Mouse (Mus musculus) lung, embryonic 14.5 days (tissue): ENCODE data around the gene Ift52. TPM values are rescaled to one million over a fixed set of nuclear protein-coding genes. Genes with fewer than 3 reads are reported as not detected.

Experiments
- ATAC-seq: fragments of 200-750 bp; cut with Nextera tagmentation; 2 replicates; pipeline ENCODE4 v1.8.0; 2017; ENCODE audit warnings: mild to moderate bottlenecking, moderate TSS enrichment, moderate library complexity; ENCODE audit not compliant: insufficient read depth
- DNase-seq: peaks from one replicate; pipeline ENCODE4 v3.0.0-alpha.2; 2015
- H3K27ac ChIP-seq: fragments of 300-500 bp; sonication (generic); 2 replicates; pipeline ENCODE4 v1.5.1; 2014; ENCODE audit warnings: low read depth, mild to moderate bottlenecking, moderate library complexity
- H3K27me3 ChIP-seq: fragments of 300-500 bp; sonication (generic); 2 replicates; pipeline ENCODE4 v1.6.1; 2014; ENCODE audit warnings: low read length, control low read depth; ENCODE audit not compliant: insufficient read depth
- H3K36me3 ChIP-seq: fragments of 300-500 bp; sonication (generic); 2 replicates; pipeline ENCODE4 v1.6.1; 2014; ENCODE audit warnings: control low read depth; ENCODE audit not compliant: insufficient read depth
- H3K4me1 ChIP-seq: fragments of 300-500 bp; sonication (generic); 2 replicates; pipeline ENCODE4 v1.6.1; 2014; ENCODE audit warnings: antibody characterized with exemption, control low read depth; ENCODE audit not compliant: insufficient read depth
- H3K4me2 ChIP-seq: fragments of 300-500 bp; sonication (generic); 2 replicates; pipeline ENCODE4 v1.6.1; 2014; ENCODE audit warnings: mild to moderate bottlenecking
- H3K4me3 ChIP-seq: fragments of 300-500 bp; sonication (generic); 2 replicates; pipeline ENCODE4 v1.5.1; 2014; ENCODE audit warnings: low read depth, low read length
- H3K9ac ChIP-seq: fragments of 300-500 bp; sonication (generic); 2 replicates; pipeline ENCODE4 v1.6.1; 2014
- H3K9me3 ChIP-seq: fragments of 300-500 bp; sonication (generic); 2 replicates; pipeline ENCODE4 v1.6.1; 2016; ENCODE audit warnings: low read depth, low read length, control low read depth
- CTCF ChIP-seq: IDR thresholded peaks from 2 replicates; pipeline ENCODE4 v1.5.1; 2016; ENCODE audit warnings: antibody characterized with exemption, low read depth
- WGBS: fragments of 180-500 bp; shearing (Covaris S2); extraction: QIAGEN DNeasy Blood & Tissue Kit; methylation state at CpG from one replicate; pipeline ENCODE4 v1.1.7; 2014; 5-methylcytosine and 5-hydroxymethylcytosine counted together
- polyA plus RNA-seq: library from polyadenylated mRNA; unstranded; fragments of >200 nt; fragmentation: Nextera tagmentation; extraction: Ambion mirVana; gene quantifications from 2 replicates; pipeline ENCODE4 v1.2.1, GENCODE M21; 2014

Gene Ift52
- polyA plus RNA-seq, 1 experiment from 2014 or later, result 49.0 TPM

- H3K9ac ChIP-seq, result no peak overlapping the region
- WGBS, result 30% methylated on average over 6 of the region's 6 CpGs
- H3K27me3 ChIP-seq, result no peaks in the 10 kb centered on the region
- DNase-seq, result no peak
- no peaks in the 10 kb centered on the region for H3K9me3 ChIP-seq
- no peaks in the 10 kb centered on the region for H3K4me1 ChIP-seq
- TF ChIP-seq CTCF, result no peak
- no peak overlapping the region for H3K4me3 ChIP-seq
- no peaks in the 10 kb centered on the region for H3K36me3 ChIP-seq
- no peak overlapping the region for H3K4me2 ChIP-seq
- peak; percentile 47; the same call in 1 of the 2 replicates for ATAC-seq
- no peak overlapping the region for H3K27ac ChIP-seq
These were observed 25.6 kb upstream of the Ift52 start for GRCm38 (mm10) chr2:162991394-162992083.

DNA sequence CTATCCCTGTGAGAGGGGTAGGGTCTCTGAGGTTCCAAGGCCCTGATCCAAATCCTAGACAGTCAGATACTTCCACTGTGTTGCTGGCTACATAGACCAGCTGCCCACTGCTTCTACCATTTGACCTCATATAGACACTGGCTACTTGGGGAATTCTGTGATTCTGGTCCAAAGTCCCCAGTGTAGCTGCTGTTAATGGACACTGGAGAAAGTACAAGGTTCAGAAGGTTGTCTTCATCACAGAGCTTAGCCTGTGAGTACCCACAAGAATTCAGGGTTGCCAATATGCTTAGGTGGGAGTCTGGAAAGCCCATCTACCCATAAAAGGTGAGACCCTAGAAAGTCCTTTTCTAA, 25.1 kb upstream of the Ift52 start:
- H3K36me3 ChIP-seq, result no peaks in the 10 kb centered on the region
- H3K9ac ChIP-seq, result no peak overlapping the region
- no peak overlapping the region for H3K4me2 ChIP-seq
- no peaks in the 10 kb centered on the region for H3K27me3 ChIP-seq
- TF ChIP-seq CTCF, result no peak
- ATAC-seq, result no peak
- H3K4me1 ChIP-seq, result no peaks in the 10 kb centered on the region
- H3K27ac ChIP-seq, result no peak overlapping the region
- DNase-seq, result no peak
- no peak overlapping the region for H3K4me3 ChIP-seq
- H3K9me3 ChIP-seq, result no peaks in the 10 kb centered on the region

GRCm38 (mm10) chr2:162993881-162994616, 23.1 kb upstream of the Ift52 start:
- no peak overlapping the region for H3K9ac ChIP-seq
- H3K4me1 ChIP-seq, result no peaks in the 10 kb centered on the region
- no peaks in the 10 kb centered on the region for H3K9me3 ChIP-seq
- no peaks in the 10 kb centered on the region for H3K27me3 ChIP-seq
- ATAC-seq, result no peak
- no peak for TF ChIP-seq CTCF
- no peak overlapping the region for H3K27ac ChIP-seq
- WGBS, result 69% methylated on average over 9 of the region's 9 CpGs
- H3K4me2 ChIP-seq, result no peak overlapping the region
- no peak overlapping the region for H3K4me3 ChIP-seq
- no peaks in the 10 kb centered on the region for H3K36me3 ChIP-seq
- no peak for DNase-seq

GRCm38 (mm10) chr2:162998528-162999230, 18.5 kb upstream of the Ift52 start:
- ATAC-seq (peak; percentile 76), DNase-seq (peak; percentile 88)
- peak; percentile 90 for TF ChIP-seq CTCF
- Histone ChIP-seq H3K4me1 (no peaks in the 10 kb centered on the region), H3K4me3 (0 out of 2 replicates have a peak overlapping the region, but pooled peaks have one; percentile 4), H3K9me3 (no peaks in the 10 kb centered on the region), H3K36me3 (no peaks in the 10 kb centered on the region), H3K27me3 (no peaks in the 10 kb centered on the region), H3K9ac (no peak overlapping the region), H3K4me2 (peak overlapping the region; percentile 46), H3K27ac (no peak overlapping the region)
- 24% methylated on average over 18 of the region's 18 CpGs for WGBS

DNA sequence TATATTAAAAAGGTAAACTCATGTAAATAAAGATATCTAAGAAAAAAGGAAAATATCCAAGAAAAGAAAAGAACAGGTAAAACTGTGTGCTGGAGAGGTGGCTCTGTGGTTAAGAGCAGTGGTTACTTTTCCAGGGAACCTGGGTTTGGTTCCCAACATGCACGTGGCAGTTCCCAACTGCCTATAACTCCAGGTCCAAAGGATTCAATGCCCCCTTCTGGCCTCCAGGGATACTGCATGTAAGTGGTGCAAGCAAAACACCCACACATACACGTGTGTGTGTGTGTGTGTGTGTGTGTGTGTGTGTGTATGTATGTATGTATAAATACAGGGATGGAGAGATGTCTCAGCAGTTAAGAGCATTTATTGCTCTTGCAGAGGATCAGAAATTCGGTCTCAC, 17.4 kb upstream of the Ift52 start:
- no peaks in the 10 kb centered on the region for H3K27me3 ChIP-seq
- no peak for ATAC-seq
- no peaks in the 10 kb centered on the region for H3K36me3 ChIP-seq
- no peak overlapping the region for H3K27ac ChIP-seq
- DNase-seq, result peak; percentile 69
- no peaks in the 10 kb centered on the region for H3K4me1 ChIP-seq
- no peak overlapping the region for H3K4me3 ChIP-seq
- H3K4me2 ChIP-seq, result no peak overlapping the region
- no peaks in the 10 kb centered on the region for H3K9me3 ChIP-seq
- peak; percentile 77 for TF ChIP-seq CTCF
- H3K9ac ChIP-seq, result no peak overlapping the region
- WGBS, result 29% methylated on average over 3 of the region's 3 CpGs

GRCm38 (mm10) chr2:163001071-163001470, 16.1 kb upstream of the Ift52 start:
- no peak overlapping the region for H3K27ac ChIP-seq
- DNase-seq (no peak), ATAC-seq (no peak)
- no peak overlapping the region for H3K4me2 ChIP-seq
- no peaks in the 10 kb centered on the region for H3K36me3 ChIP-seq
- H3K9ac ChIP-seq, result no peak overlapping the region
- no peak overlapping the region for H3K4me3 ChIP-seq
- WGBS, result 94% methylated on average over 1 of the region's 1 CpGs
- H3K27me3 ChIP-seq, result no peaks in the 10 kb centered on the region
- H3K4me1 ChIP-seq, result no peaks in the 10 kb centered on the region
- TF ChIP-seq CTCF, result no peak
- no peaks in the 10 kb centered on the region for H3K9me3 ChIP-seq

GRCm38 (mm10) chr2:163007299-163007698, 9.9 kb upstream of the Ift52 start:
- TF ChIP-seq CTCF, result no peak
- ATAC-seq (no peak), DNase-seq (no peak)
- Histone ChIP-seq H3K27ac (no peak overlapping the region), H3K4me1 (no peaks in the 10 kb centered on the region), H3K4me2 (no peak overlapping the region), H3K9me3 (no peaks in the 10 kb centered on the region), H3K4me3 (no peak overlapping the region), H3K9ac (no peak overlapping the region), H3K27me3 (no peaks in the 10 kb centered on the region), H3K36me3 (no peaks in the 10 kb centered on the region)
- WGBS, result 76% methylated on average over 4 of the region's 4 CpGs
